9 mouse cellular contexts compared by ENCODE assay signal in the genomic region with DNA sequence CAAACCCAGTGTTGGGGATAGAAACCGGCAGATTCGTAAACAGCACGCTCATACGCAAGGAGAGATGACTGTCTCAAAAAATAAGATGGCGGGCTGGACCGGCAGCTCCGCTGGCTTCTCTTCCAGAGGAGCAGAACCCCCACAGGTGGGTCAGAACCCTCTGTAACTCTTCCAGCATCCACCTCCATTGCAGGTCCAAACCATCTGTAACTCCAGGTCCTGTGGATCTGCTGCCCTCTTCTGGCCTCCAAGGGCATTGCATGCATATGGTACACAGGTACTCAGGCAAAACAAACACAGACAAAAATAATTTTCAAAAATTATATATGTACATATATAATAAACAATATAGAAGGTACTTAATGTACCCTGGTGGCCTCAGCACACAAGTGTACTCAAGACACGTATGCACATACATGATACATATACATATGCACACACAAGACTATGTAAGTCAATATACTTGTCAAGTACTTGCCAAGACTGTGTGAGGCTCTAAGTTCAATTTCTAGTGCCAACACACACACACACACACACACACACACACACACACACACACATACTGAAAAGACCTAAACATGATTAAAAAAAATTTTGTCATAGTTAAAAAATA. TPM values are rescaled to one million over a fixed set of nuclear protein-coding genes. Genes with fewer than 3 reads are reported as not detected.
A peak's percentile ranks its signal among the peaks of the same experiment; 100 is the strongest.
DNase-seq lines count a peak whose midpoint lies in the region; ATAC-seq and TF ChIP-seq lines count a peak whose summit lies in the region.
"Had no signal": no experiment of that assay in that cellular context is flagged by ENCODE, and none has a peak within 500 bp of the region (broad histone marks: within the 10 kb centered on the region; RNA-seq: fewer than 3 reads in every experiment).

No protein-coding gene starts in this region.

- 51% methylated on average over 8 of the region's 8 CpGs for WGBS in midbrain, embryonic 10.5 days
- WGBS in midbrain, embryonic 16.5 days = 57% methylated on average over 8 of the region's 8 CpGs
- WGBS in kidney, embryonic 16.5 days = 58% methylated on average over 8 of the region's 8 CpGs
- 53% methylated on average over 8 of the region's 8 CpGs for WGBS in liver, embryonic 13.5 days (ENCODE audit: insufficient replicate concordance)
- 55% methylated on average over 8 of the region's 8 CpGs for WGBS in neural tube, embryonic 15.5 days
- 91% methylated on average over 8 of the region's 8 CpGs for WGBS in thymus, adult 2 months

- H3K27me3 ChIP-seq in midbrain, embryonic 10.5 days (ENCODE audit: low read depth, poor library complexity, severe bottlenecking) = no peaks in the 10 kb centered on the region
- H3K27me3 ChIP-seq in midbrain, embryonic 16.5 days (ENCODE audit: control insufficient read depth, insufficient read depth, low read depth, low read length) = no peaks in the 10 kb centered on the region
- no peaks in the 10 kb centered on the region for H3K27me3 ChIP-seq in kidney, embryonic 16.5 days (ENCODE audit: insufficient read depth, low read length)
- H3K27me3 ChIP-seq in liver, embryonic 13.5 days = no peaks in the 10 kb centered on the region
- no peaks in the 10 kb centered on the region for H3K27me3 ChIP-seq in neural tube, embryonic 15.5 days (replicated peaks)
- H3K27me3 ChIP-seq in thymus, adult 2 months (ENCODE audit: control insufficient read depth, insufficient read depth, low read length) = no peaks in the 10 kb centered on the region
- H3K27me3 ChIP-seq: neural tube, embryonic 13.5 days had no signal

- no peak overlapping the region for H3K27ac ChIP-seq in midbrain, embryonic 10.5 days (replicated peaks)
- no peak overlapping the region for H3K27ac ChIP-seq in midbrain, embryonic 16.5 days (ENCODE audit: low read length)
- no peak overlapping the region for H3K27ac ChIP-seq in kidney, embryonic 16.5 days (ENCODE audit: low read length)
- no peak overlapping the region for H3K27ac ChIP-seq in liver, embryonic 13.5 days
- H3K27ac ChIP-seq in neural tube, embryonic 15.5 days (replicated peaks) = no peak overlapping the region
- H3K27ac ChIP-seq in thymus, adult 2 months (ENCODE audit: control insufficient read depth, insufficient read depth, low read length) = no peak overlapping the region
- H3K27ac ChIP-seq: neural tube, embryonic 13.5 days had no signal

- no peak overlapping the region for H3K9ac ChIP-seq in midbrain, embryonic 16.5 days (ENCODE audit: low read depth, low read length)
- no peak overlapping the region for H3K9ac ChIP-seq in kidney, embryonic 16.5 days (replicated peaks; ENCODE audit: low read length)
- H3K9ac ChIP-seq in liver, embryonic 13.5 days = no peak overlapping the region
- H3K9ac ChIP-seq in neural tube, embryonic 15.5 days (replicated peaks) = no peak overlapping the region
- H3K9ac ChIP-seq: neural tube, embryonic 13.5 days had no signal

- no peak overlapping the region for H3K4me2 ChIP-seq in midbrain, embryonic 16.5 days (ENCODE audit: low read length)
- no peak overlapping the region for H3K4me2 ChIP-seq in kidney, embryonic 16.5 days (replicated peaks; ENCODE audit: low read depth, low read length)
- no peak overlapping the region for H3K4me2 ChIP-seq in liver, embryonic 13.5 days
- no peak overlapping the region for H3K4me2 ChIP-seq in neural tube, embryonic 15.5 days
- H3K4me2 ChIP-seq: neural tube, embryonic 13.5 days had no signal

- ATAC-seq in midbrain, embryonic 16.5 days = no peak
- peak; percentile 70 for ATAC-seq in common myeloid progenitor, adult 5-6 weeks (replicated peaks; ENCODE audit: low read depth, poor library complexity, severe bottlenecking)
- peak; percentile 65 for ATAC-seq in granulocyte monocyte progenitor cell, adult 5-6 weeks (replicated peaks; ENCODE audit: poor library complexity, severe bottlenecking)
- ATAC-seq in kidney, embryonic 16.5 days (ENCODE audit: low FRiP score, low TSS enrichment) = peak; percentile 55; the same call in 1 of the 2 replicates
- no peak for ATAC-seq in liver, embryonic 13.5 days (ENCODE audit: low read depth)
- ATAC-seq in neural tube, embryonic 15.5 days (ENCODE audit: low FRiP score) = peak; percentile 33; the same call in 1 of the 2 replicates

- peak; percentile 60 for DNase-seq in midbrain, embryonic 10.5 days (ENCODE audit: low spot score)
- peak; percentile 37 for DNase-seq in liver, embryonic 13.5 days
- DNase-seq in thymus, adult 2 months = peak; percentile 65

- H3K9me3 ChIP-seq in midbrain, embryonic 10.5 days (replicated peaks) = no peaks in the 10 kb centered on the region
- H3K9me3 ChIP-seq in midbrain, embryonic 16.5 days (replicated peaks; ENCODE audit: control insufficient read depth, low read length, poor library complexity, severe bottlenecking) = no peaks in the 10 kb centered on the region
- no peaks in the 10 kb centered on the region for H3K9me3 ChIP-seq in kidney, embryonic 16.5 days (ENCODE audit: low read length)
- H3K9me3 ChIP-seq in liver, embryonic 13.5 days (replicated peaks) = no peaks in the 10 kb centered on the region
- H3K9me3 ChIP-seq in neural tube, embryonic 15.5 days (replicated peaks) = no peaks in the 10 kb centered on the region
- H3K9me3 ChIP-seq: neural tube, embryonic 13.5 days had no signal

- TF ChIP-seq CTCF in thymus, adult 2 months (IDR thresholded peaks at IDR 0.05; ENCODE audit: borderline replicate concordance, control insufficient read depth, extremely low read depth, insufficient read depth, low read length, poor library complexity) = peak; percentile 55; the same call in 1 of the 2 replicates

- H3K4me3 ChIP-seq in midbrain, embryonic 10.5 days = no peak overlapping the region
- H3K4me3 ChIP-seq in midbrain, embryonic 16.5 days (ENCODE audit: low read depth, low read length) = no peak overlapping the region
- no peak overlapping the region for H3K4me3 ChIP-seq in kidney, embryonic 16.5 days (ENCODE audit: low read length)
- H3K4me3 ChIP-seq in liver, embryonic 13.5 days (replicated peaks) = no peak overlapping the region
- no peak overlapping the region for H3K4me3 ChIP-seq in neural tube, embryonic 15.5 days (replicated peaks)
- no peak overlapping the region for H3K4me3 ChIP-seq in thymus, adult 2 months (ENCODE audit: control insufficient read depth, insufficient read depth, low read length)
- H3K4me3 ChIP-seq: neural tube, embryonic 13.5 days had no signal

- TF ChIP-seq POLR2A in thymus, adult 2 months (IDR thresholded peaks at IDR 0.05; ENCODE audit: control insufficient read depth, extremely low read depth, insufficient read depth, low read length, poor library complexity) = no peak

- no peaks in the 10 kb centered on the region for H3K36me3 ChIP-seq in midbrain, embryonic 10.5 days
- H3K36me3 ChIP-seq in midbrain, embryonic 16.5 days (ENCODE audit: control insufficient read depth, insufficient read depth, low read length) = no peaks in the 10 kb centered on the region
- no peaks in the 10 kb centered on the region for H3K36me3 ChIP-seq in kidney, embryonic 16.5 days (ENCODE audit: insufficient read depth, low read length)
- H3K36me3 ChIP-seq in liver, embryonic 13.5 days = no peaks in the 10 kb centered on the region
- no peaks in the 10 kb centered on the region for H3K36me3 ChIP-seq in neural tube, embryonic 15.5 days
- H3K36me3 ChIP-seq in thymus, adult 2 months (ENCODE audit: control insufficient read depth, insufficient read depth, low read length) = no peaks in the 10 kb centered on the region
- H3K36me3 ChIP-seq: neural tube, embryonic 13.5 days had no signal

- no peaks in the 10 kb centered on the region for H3K4me1 ChIP-seq in midbrain, embryonic 10.5 days
- no peaks in the 10 kb centered on the region for H3K4me1 ChIP-seq in midbrain, embryonic 16.5 days (ENCODE audit: control insufficient read depth, insufficient read depth, low read length)
- H3K4me1 ChIP-seq in kidney, embryonic 16.5 days (ENCODE audit: insufficient read depth, low read length) = no peaks in the 10 kb centered on the region
- no peaks in the 10 kb centered on the region for H3K4me1 ChIP-seq in liver, embryonic 13.5 days (replicated peaks)
- no peaks in the 10 kb centered on the region for H3K4me1 ChIP-seq in neural tube, embryonic 15.5 days
- no peaks in the 10 kb centered on the region for H3K4me1 ChIP-seq in thymus, adult 2 months (replicated peaks; ENCODE audit: control insufficient read depth, insufficient read depth, low read length)
- H3K4me1 ChIP-seq: neural tube, embryonic 13.5 days had no signal

RNA-seq across cellular contexts. Expression of gene Ctsh, which starts 23.0 kb away (rescaled TPM):
- polyA plus RNA-seq in midbrain, embryonic 10.5 days (2016; fragmentation: Nextera tagmentation; extraction: Ambion mirVana) = 7.0 and 8.0 TPM in 2 replicates
- polyA plus RNA-seq in midbrain, embryonic 16.5 days (2015; fragmentation: Nextera tagmentation; extraction: Ambion mirVana) = 20.0 and 25.2 TPM in 2 replicates
- total RNA-seq in common myeloid progenitor, adult 5-6 weeks (2017) = 8.8 and 19.2 TPM in 2 replicates
- 131 and 141 TPM in 2 replicates for total RNA-seq in granulocyte monocyte progenitor cell, adult 5-6 weeks (2014; fragmentation: Nextera tagmentation)
- total RNA-seq in granulocyte monocyte progenitor cell, adult 5-6 weeks (2017) = 53.6 and 57.1 TPM in 2 replicates
- 123 and 152 TPM in 2 replicates for polyA plus RNA-seq in kidney, embryonic 16.5 days (2015; fragmentation: Nextera tagmentation; extraction: Ambion mirVana)
- polyA plus RNA-seq in liver, embryonic 13.5 days (2015; fragmentation: Nextera tagmentation; extraction: Ambion mirVana) = 53.1 and 57.5 TPM in 2 replicates
- polyA plus RNA-seq in neural tube, embryonic 15.5 days (2015; fragmentation: Nextera tagmentation; extraction: Ambion mirVana) = 41.7 and 48.1 TPM in 2 replicates
- polyA plus RNA-seq in thymus, adult 2 months (2012; rRNA removed) = 35.3 and 38.9 TPM in 2 replicates

RNA-seq across cellular contexts. Expression of gene Morf4l1, which starts 37.6 kb away (rescaled TPM):
- 603 and 629 TPM in 2 replicates for polyA plus RNA-seq in midbrain, embryonic 10.5 days (2016; fragmentation: Nextera tagmentation; extraction: Ambion mirVana)
- polyA plus RNA-seq in midbrain, embryonic 16.5 days (2015; fragmentation: Nextera tagmentation; extraction: Ambion mirVana) = 627 and 665 TPM in 2 replicates
- 262 and 283 TPM in 2 replicates for total RNA-seq in common myeloid progenitor, adult 5-6 weeks (2017)
- 319 and 364 TPM in 2 replicates for total RNA-seq in granulocyte monocyte progenitor cell, adult 5-6 weeks (2014; fragmentation: Nextera tagmentation)
- total RNA-seq in granulocyte monocyte progenitor cell, adult 5-6 weeks (2017) = 210 and 242 TPM in 2 replicates
- polyA plus RNA-seq in kidney, embryonic 16.5 days (2015; fragmentation: Nextera tagmentation; extraction: Ambion mirVana) = 444 and 471 TPM in 2 replicates
- polyA plus RNA-seq in liver, embryonic 13.5 days (2015; fragmentation: Nextera tagmentation; extraction: Ambion mirVana) = 141 and 164 TPM in 2 replicates
- 520 and 554 TPM in 2 replicates for polyA plus RNA-seq in neural tube, embryonic 15.5 days (2015; fragmentation: Nextera tagmentation; extraction: Ambion mirVana)
- 93.0 and 104 TPM in 2 replicates for polyA plus RNA-seq in thymus, adult 2 months (2012; rRNA removed)

Comparison
In these comparisons a context has a peak if more than half of its experiments do, and no peak if none do; other contexts are left out.
1. ATAC-seq: peak in common myeloid progenitor, adult 5-6 weeks (single experiment), granulocyte monocyte progenitor cell, adult 5-6 weeks (single experiment), kidney, embryonic 16.5 days (single experiment) and neural tube, embryonic 15.5 days (single experiment); none in midbrain, embryonic 16.5 days (single experiment) and liver, embryonic 13.5 days (single experiment).
2. Peak in every context shown above with its lines, with median percentiles within 50 percentile points of each other: DNase-seq.